Mouse (Mus musculus) embryonic facial prominence, embryonic 12.5 days (tissue): ENCODE measurements at regions not wholly inside any gene's neighbourhood (a gene's known extent, or its start where the extent isn't known, plus 50 kb on each side); places are given as distances from the start of the nearest gene placed in this dataset.

Experiments used
- ATAC-seq: fragments of 200-750 bp; cut with Nextera tagmentation; 2 replicates; pipeline ENCODE4 v1.8.0; 2017; ENCODE audit not compliant: insufficient number of reproducible peaks, insufficient read depth, low FRiP score, low TSS enrichment
- H3K27ac ChIP-seq: fragments of 300-500 bp; sonication (generic); 2 replicates; pipeline ENCODE4 v1.5.1; 2016; ENCODE audit warnings: mild to moderate bottlenecking
- H3K27me3 ChIP-seq: fragments of 300-500 bp; sonication (generic); 2 replicates; pipeline ENCODE4 v1.6.1; 2016; ENCODE audit warnings: mild to moderate bottlenecking, moderate library complexity
- H3K36me3 ChIP-seq: fragments of 300-500 bp; sonication (generic); 2 replicates; pipeline ENCODE4 v1.6.1; 2016; ENCODE audit warnings: mild to moderate bottlenecking
- H3K4me1 ChIP-seq: fragments of 300-500 bp; sonication (generic); 2 replicates; pipeline ENCODE4 v1.6.1; 2016
- H3K4me2 ChIP-seq: fragments of 300-500 bp; sonication (generic); replicated peaks from 2 replicates; pipeline ENCODE4 v1.6.1; 2016; ENCODE audit warnings: mild to moderate bottlenecking, moderate library complexity
- H3K4me3 ChIP-seq: fragments of 300-500 bp; sonication (generic); 2 replicates; pipeline ENCODE4 v1.5.1; 2016; ENCODE audit warnings: mild to moderate bottlenecking
- H3K9ac ChIP-seq: fragments of 300-500 bp; sonication (generic); 2 replicates; pipeline ENCODE4 v1.6.1; 2016; ENCODE audit warnings: mild to moderate bottlenecking, moderate library complexity
- H3K9me3 ChIP-seq: fragments of 300-500 bp; sonication (generic); 2 replicates; pipeline ENCODE4 v1.6.1; 2016; ENCODE audit warnings: mild to moderate bottlenecking, moderate library complexity
- WGBS: fragments of 180-500 bp; shearing (Covaris S2); methylation state at CpG from one replicate; pipeline ENCODE4 v1.1.7; 2016; 5-methylcytosine and 5-hydroxymethylcytosine counted together

GRCm38 (mm10) chr5:128513261-128513660 lies 80.4 kb upstream of the Tmem132d start:
- H3K27me3 ChIP-seq = peaks cover 2% of the 10 kb centered on the region; the same call in 1 of the 2 replicates
- WGBS = 84% methylated on average over 14 of the region's 14 CpGs
- H3K4me2 ChIP-seq = no peak overlapping the region
- H3K9me3 ChIP-seq = no peaks in the 10 kb centered on the region
- no peaks in the 10 kb centered on the region for H3K36me3 ChIP-seq
- no peak overlapping the region for H3K27ac ChIP-seq
- no peak overlapping the region for H3K4me3 ChIP-seq
- H3K9ac ChIP-seq = no peak overlapping the region
- ATAC-seq = no peak
- H3K4me1 ChIP-seq = no peaks in the 10 kb centered on the region

GRCm38 (mm10) chr5:128512606-128513005 lies 79.7 kb upstream of the Tmem132d start:
- ATAC-seq = no peak
- H3K9me3 ChIP-seq = no peaks in the 10 kb centered on the region
- 87% methylated on average over 9 of the region's 9 CpGs for WGBS
- no peaks in the 10 kb centered on the region for H3K4me1 ChIP-seq
- H3K36me3 ChIP-seq = no peaks in the 10 kb centered on the region
- H3K27ac ChIP-seq = no peak overlapping the region
- peaks cover 2% of the 10 kb centered on the region; the same call in 1 of the 2 replicates for H3K27me3 ChIP-seq
- no peak overlapping the region for H3K4me2 ChIP-seq
- H3K4me3 ChIP-seq = no peak overlapping the region
- H3K9ac ChIP-seq = no peak overlapping the region

- Histone ChIP-seq H3K4me3 (no peak overlapping the region), H3K9me3 (no peaks in the 10 kb centered on the region), H3K4me2 (no peak overlapping the region), H3K4me1 (no peaks in the 10 kb centered on the region), H3K9ac (no peak overlapping the region), H3K27me3 (no peaks in the 10 kb centered on the region), H3K27ac (no peak overlapping the region), H3K36me3 (no peaks in the 10 kb centered on the region)
- 10% methylated on average over 4 of the region's 4 CpGs for WGBS
- no peak for ATAC-seq
Measured at GRCm38 (mm10) chr5:128504502-128504901, 71.6 kb upstream of the Tmem132d start.

- Histone ChIP-seq H3K36me3 (no peaks in the 10 kb centered on the region), H3K27me3 (no peaks in the 10 kb centered on the region), H3K4me1 (no peaks in the 10 kb centered on the region), H3K4me3 (no peak overlapping the region), H3K27ac (no peak overlapping the region), H3K4me2 (no peak overlapping the region), H3K9me3 (no peaks in the 10 kb centered on the region), H3K9ac (no peak overlapping the region)
- 44% methylated on average over 9 of the region's 9 CpGs for WGBS
- no peak for ATAC-seq
Measured at GRCm38 (mm10) chr5:128499488-128499887, 66.6 kb upstream of the Tmem132d start.

GRCm38 (mm10) chr5:128499033-128499432 lies 66.2 kb upstream of the Tmem132d start:
- no peak overlapping the region for H3K9ac ChIP-seq
- no peak overlapping the region for H3K4me3 ChIP-seq
- ATAC-seq = 0 out of 2 replicates have a peak, but pooled peaks have one; percentile 15
- H3K27ac ChIP-seq = no peak overlapping the region
- no peak overlapping the region for H3K4me2 ChIP-seq
- no peaks in the 10 kb centered on the region for H3K27me3 ChIP-seq
- H3K36me3 ChIP-seq = no peaks in the 10 kb centered on the region
- H3K9me3 ChIP-seq = no peaks in the 10 kb centered on the region
- WGBS = 57% methylated on average over 5 of the region's 5 CpGs
- H3K4me1 ChIP-seq = no peaks in the 10 kb centered on the region

GRCm38 (mm10) chr5:128492541-128492940 lies 59.7 kb upstream of the Tmem132d start:
- H3K27ac ChIP-seq = no peak overlapping the region
- no peaks in the 10 kb centered on the region for H3K9me3 ChIP-seq
- H3K4me2 ChIP-seq = no peak overlapping the region
- 88% methylated on average over 5 of the region's 5 CpGs for WGBS
- ATAC-seq = no peak
- no peaks in the 10 kb centered on the region for H3K36me3 ChIP-seq
- no peaks in the 10 kb centered on the region for H3K4me1 ChIP-seq
- no peak overlapping the region for H3K9ac ChIP-seq
- no peaks in the 10 kb centered on the region for H3K27me3 ChIP-seq
- H3K4me3 ChIP-seq = no peak overlapping the region

GRCm38 (mm10) chr5:128491155-128491554 lies 58.3 kb upstream of the Tmem132d start:
- 31% methylated on average over 9 of the region's 9 CpGs for WGBS
- no peak for ATAC-seq
- Histone ChIP-seq H3K4me3 (no peak overlapping the region), H3K27ac (no peak overlapping the region), H3K9me3 (no peaks in the 10 kb centered on the region), H3K27me3 (no peaks in the 10 kb centered on the region), H3K36me3 (no peaks in the 10 kb centered on the region), H3K9ac (no peak overlapping the region), H3K4me2 (no peak overlapping the region), H3K4me1 (no peaks in the 10 kb centered on the region)

GRCm38 (mm10) chr5:128488872-128489580 lies 56.1 kb upstream of the Tmem132d start:
- 85% methylated on average over 4 of the region's 4 CpGs for WGBS
- peaks cover 9% of the 10 kb centered on the region for H3K27me3 ChIP-seq
- no peak overlapping the region for H3K4me3 ChIP-seq
- no peak overlapping the region for H3K9ac ChIP-seq
- no peak overlapping the region for H3K27ac ChIP-seq
- no peak for ATAC-seq
- no peak overlapping the region for H3K4me2 ChIP-seq
- no peaks in the 10 kb centered on the region for H3K4me1 ChIP-seq
- H3K36me3 ChIP-seq = no peaks in the 10 kb centered on the region
- H3K9me3 ChIP-seq = no peaks in the 10 kb centered on the region

GRCm38 (mm10) chr5:128487371-128487770 lies 54.5 kb upstream of the Tmem132d start:
- Histone ChIP-seq H3K4me3 (no peak overlapping the region), H3K4me1 (0 out of 2 replicates have a peak, but pooled peaks cover 2% of the 10 kb centered on the region), H3K4me2 (no peak overlapping the region), H3K9me3 (no peaks in the 10 kb centered on the region), H3K27ac (no peak overlapping the region), H3K36me3 (no peaks in the 10 kb centered on the region), H3K9ac (no peak overlapping the region), H3K27me3 (peaks cover 20% of the 10 kb centered on the region)
- ATAC-seq = no peak
- 81% methylated on average over 3 of the region's 3 CpGs for WGBS

- Histone ChIP-seq H3K4me1 (0 out of 2 replicates have a peak, but pooled peaks cover 2% of the 10 kb centered on the region), H3K27ac (no peak overlapping the region), H3K4me2 (no peak overlapping the region), H3K36me3 (no peaks in the 10 kb centered on the region), H3K27me3 (peaks cover 29% of the 10 kb centered on the region), H3K4me3 (no peak overlapping the region), H3K9ac (no peak overlapping the region), H3K9me3 (no peaks in the 10 kb centered on the region)
- WGBS = 40% methylated on average over 6 of the region's 6 CpGs
- no peak for ATAC-seq
Measured at GRCm38 (mm10) chr5:128484116-128484515, 51.2 kb upstream of the Tmem132d start.

- Histone ChIP-seq H3K9me3 (no peaks in the 10 kb centered on the region), H3K4me3 (no peak overlapping the region), H3K4me2 (peak overlapping the region; percentile 45), H3K4me1 (0 out of 2 replicates have a peak, but pooled peaks cover 2% of the 10 kb centered on the region), H3K9ac (no peak overlapping the region), H3K27me3 (peaks cover 29% of the 10 kb centered on the region), H3K27ac (no peak overlapping the region), H3K36me3 (no peaks in the 10 kb centered on the region)
- WGBS = 6% methylated on average over 13 of the region's 13 CpGs
- ATAC-seq = no peak
Measured at GRCm38 (mm10) chr5:128483441-128483810, 50.5 kb upstream of the Tmem132d start.

- Histone ChIP-seq H3K4me1 (0 out of 2 replicates have a peak, but pooled peaks cover 2% of the 10 kb centered on the region), H3K27ac (no peak overlapping the region), H3K36me3 (no peaks in the 10 kb centered on the region), H3K9me3 (no peaks in the 10 kb centered on the region), H3K4me3 (peak overlapping the region; percentile 20), H3K9ac (no peak overlapping the region), H3K4me2 (peak overlapping the region; percentile 45), H3K27me3 (peaks cover 29% of the 10 kb centered on the region)
- 3% methylated on average over 20 of the region's 20 CpGs for WGBS
- ATAC-seq = no peak
Measured at GRCm38 (mm10) chr5:128482617-128483440, 50.0 kb upstream of the Tmem132d start.
